Mouse (Mus musculus) MEL (cell line): ENCODE results near the gene Nsmce3. TPM values are rescaled to one million over a fixed set of nuclear protein-coding genes. Genes with fewer than 3 reads are reported as not detected.

Source experiments
- DNase-seq: peaks from one replicate; pipeline ENCODE4 v3.0.0; 2011; ENCODE audit warnings: low read depth, low spot score
- H3K27ac ChIP-seq: 2 replicates; pipeline ENCODE4 v1.5.1; 2012; ENCODE audit warnings: low read depth, mild to moderate bottlenecking, control low read depth, low read length, moderate library complexity; ENCODE audit not compliant: control insufficient read depth
- H3K27me3 ChIP-seq, 2 experiments: fragments of 150-350 bp in 1 of 2; sonication (generic) in 1 of 2; 2 replicates each; pipeline ENCODE4 v1.6.1; 2012; ENCODE audit warnings: low read length in 2 of 2, mild to moderate bottlenecking in 2 of 2, improper control_type of control experiment in 1 of 2, moderate library complexity in 1 of 2; ENCODE audit not compliant: insufficient read depth in 2 of 2, control insufficient read depth in 1 of 2
- H3K36me3 ChIP-seq, 2 experiments: 2 replicates each; pipeline ENCODE4 v1.6.1; 2012 to 2014; ENCODE audit warnings: low read length in 2 of 2, improper control_type of control experiment in 1 of 2, inconsistent platforms in 1 of 2, mild to moderate bottlenecking in 1 of 2; ENCODE audit not compliant: insufficient read depth in 2 of 2, control insufficient read depth in 1 of 2
- H3K4me1 ChIP-seq, 2 experiments: fragments of 150-350 bp in 1 of 2; sonication (generic) in 1 of 2; 2 replicates each; pipeline ENCODE4 v1.6.1; 2012; ENCODE audit warnings: low read length in 2 of 2, improper control_type of control experiment in 1 of 2, mild to moderate bottlenecking in 1 of 2; ENCODE audit not compliant: insufficient read depth in 2 of 2, control insufficient read depth in 1 of 2
- H3K4me3 ChIP-seq, 2 experiments: fragments of 150-350 bp in 1 of 2; sonication (generic) in 1 of 2; 2 replicates each; pipeline ENCODE4 v1.5.1; 2012; ENCODE audit warnings: low read depth in 2 of 2, low read length in 2 of 2, mild to moderate bottlenecking in 2 of 2, moderate library complexity in 2 of 2, control low read depth in 1 of 2, improper control_type of control experiment in 1 of 2; ENCODE audit not compliant: control insufficient read depth in 1 of 2, insufficient read depth in 1 of 2
- H3K79me2 ChIP-seq: 2 replicates; pipeline ENCODE4 v1.6.1; 2012; ENCODE audit warnings: mild to moderate bottlenecking, low read length, moderate library complexity; ENCODE audit not compliant: control insufficient read depth, poor library complexity, insufficient read depth
- H3K9ac ChIP-seq: 2 replicates; pipeline ENCODE4 v1.6.1; 2012; ENCODE audit warnings: low read depth, mild to moderate bottlenecking, control low read depth, low read length, moderate library complexity; ENCODE audit not compliant: control insufficient read depth, poor library complexity, severe bottlenecking
- H3K9me3 ChIP-seq: fragments of 150-350 bp; sonication (generic); replicated peaks from 2 replicates; pipeline ENCODE4 v1.6.1; 2012; ENCODE audit warnings: mild to moderate bottlenecking, low read length, improper control_type of control experiment, moderate library complexity; ENCODE audit not compliant: insufficient read depth
- CHD2 ChIP-seq: IDR thresholded peaks from 2 replicates; pipeline ENCODE4 v1.6.1; 2011; ENCODE audit warnings: low read length, improper control_type of control experiment
- E2F4 ChIP-seq: IDR thresholded peaks from 2 replicates; pipeline ENCODE4 v1.6.1; 2011; ENCODE audit warnings: low read depth, low read length, improper control_type of control experiment, borderline replicate concordance
- ETS1 ChIP-seq: IDR thresholded peaks from 2 replicates; pipeline ENCODE4 v1.6.1; 2012; ENCODE audit warnings: low read depth, mild to moderate bottlenecking, inconsistent platforms, low read length, improper control_type of control experiment, moderate library complexity
- KAT2A ChIP-seq: conservative IDR thresholded peaks from 2 replicates; pipeline ENCODE4 v1.6.1; 2012; ENCODE audit warnings: low read depth, low read length, improper control_type of control experiment, inconsistent platforms
- MAX ChIP-seq: IDR thresholded peaks from 2 replicates; pipeline ENCODE4 v1.6.1; 2011; ENCODE audit warnings: low read length, improper control_type of control experiment
- MAZ ChIP-seq: IDR thresholded peaks from 2 replicates; pipeline ENCODE4 v1.6.1; 2012; ENCODE audit warnings: low read depth, mild to moderate bottlenecking, inconsistent platforms, low read length, improper control_type of control experiment
- MXI1 ChIP-seq: IDR thresholded peaks from 2 replicates; pipeline ENCODE4 v1.6.1; 2011; ENCODE audit warnings: mild to moderate bottlenecking, low read depth, low read length, improper control_type of control experiment
- NELFE ChIP-seq: IDR thresholded peaks from 2 replicates; pipeline ENCODE4 v1.6.1; 2011; ENCODE audit warnings: low read depth, low read length, improper control_type of control experiment
- POLR2AphosphoS5 ChIP-seq: IDR thresholded peaks from 2 replicates; pipeline ENCODE4 v1.6.1; 2012; ENCODE audit warnings: low read depth, borderline replicate concordance, mild to moderate bottlenecking, inconsistent platforms, low read length, moderate library complexity, mixed read lengths
- RCOR1 ChIP-seq: IDR thresholded peaks from 2 replicates; pipeline ENCODE4 v1.6.1; 2012; ENCODE audit warnings: low read depth, mild to moderate bottlenecking, inconsistent platforms, low read length, improper control_type of control experiment
- SIN3A ChIP-seq: IDR thresholded peaks from 2 replicates; pipeline ENCODE4 v1.6.1; 2012; ENCODE audit warnings: low read length, improper control_type of control experiment, inconsistent platforms
- USF1 ChIP-seq: IDR thresholded peaks from 2 replicates; pipeline ENCODE4 v1.6.1; 2014; ENCODE audit warnings: low read depth, mild to moderate bottlenecking, inconsistent platforms, low read length, improper control_type of control experiment, moderate library complexity
- ZC3H11A ChIP-seq: IDR thresholded peaks from 2 replicates; pipeline ENCODE4 v1.6.1; 2012; ENCODE audit warnings: low read depth, mild to moderate bottlenecking, inconsistent platforms, low read length, improper control_type of control experiment
- ZMIZ1 ChIP-seq: IDR thresholded peaks from 2 replicates; pipeline ENCODE4 v1.6.1; 2012; ENCODE audit warnings: low read depth, mild to moderate bottlenecking, inconsistent platforms, low read length, improper control_type of control experiment, moderate library complexity
- ZNF384 ChIP-seq: IDR thresholded peaks from 2 replicates; pipeline ENCODE4 v1.6.1; 2012; ENCODE audit warnings: low read depth, mild to moderate bottlenecking, inconsistent platforms, low read length, improper control_type of control experiment
- polyA plus RNA-seq, 2 experiments: library from polyadenylated mRNA; stranded (reverse) in 1 of 2; unstranded in 1 of 2; fragments of >175 nt in 1 of 2; fragments of >200 nt in 1 of 2; gene quantifications; 2 replicates each; pipeline versions ENCODE4 v1.2.1 to v1.2.4; 2012; ENCODE audit warnings: low replicate concordance in 2 of 2, low read depth in 1 of 2; ENCODE audit not compliant: insufficient read length in 2 of 2, insufficient read depth in 1 of 2, missing spikeins in 1 of 2
- total RNA-seq: library from RNA; depleted of rRNA; stranded (reverse); fragments of 300-350 nt; gene quantifications from 2 replicates; pipeline ENCODE4 v1.2.3, GENCODE M21; 2012

Nsmce3 gene
- total and polyA plus RNA-seq, 3 experiments: 9.5 to 9.9 TPM; not detected in 1

DNA sequence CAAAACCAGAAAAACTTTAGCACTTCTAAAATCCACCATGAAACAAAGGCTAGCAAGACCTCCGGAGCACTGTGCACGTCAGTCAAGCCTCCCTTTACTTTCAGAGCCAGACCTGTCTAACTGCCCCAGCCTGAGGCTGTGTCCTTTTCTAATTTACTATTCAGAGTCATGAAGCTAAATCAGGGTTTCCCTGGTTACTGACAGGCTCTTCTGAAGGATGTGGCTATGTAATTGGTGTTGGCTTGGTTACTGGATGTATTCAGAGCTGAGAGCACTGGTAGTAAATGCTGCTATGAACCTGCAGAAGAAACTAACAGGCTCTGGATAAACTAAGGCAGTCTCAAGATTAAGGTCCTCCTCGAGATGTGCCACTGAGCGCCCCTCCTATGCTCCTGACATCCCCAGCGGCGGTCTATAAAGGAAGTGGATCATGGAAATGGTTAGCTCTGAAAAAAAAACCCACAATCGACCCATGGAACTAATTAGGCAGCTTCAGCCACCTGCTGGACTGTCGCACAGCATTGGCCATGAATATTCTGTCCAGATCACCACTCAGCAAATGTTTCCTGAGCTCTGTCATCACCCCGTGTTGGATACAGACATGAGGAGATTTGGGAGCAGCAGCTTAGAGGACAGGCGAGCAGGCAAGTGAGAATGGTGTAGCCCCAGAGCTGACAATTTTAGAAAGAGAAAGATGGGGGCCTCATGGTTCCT, 31.7 kb downstream of the Nsmce3 start:
- no peak for DNase-seq
- Histone ChIP-seq H3K4me3 (no peak overlapping the region), H3K36me3 (no peaks in the 10 kb centered on the region), H3K4me1 (no peaks in the 10 kb centered on the region), H3K27ac (no peak overlapping the region), H3K9ac (no peak overlapping the region), H3K79me2 (no peaks in the 10 kb centered on the region), H3K27me3 (no peaks in the 10 kb centered on the region), H3K9me3 (no peaks in the 10 kb centered on the region)
- TF ChIP-seq NELFE (no peak), ZMIZ1 (no peak), USF1 (no peak), POLR2AphosphoS5 (no peak), E2F4 (no peak), CHD2 (no peak), MXI1 (no peak)

DNA sequence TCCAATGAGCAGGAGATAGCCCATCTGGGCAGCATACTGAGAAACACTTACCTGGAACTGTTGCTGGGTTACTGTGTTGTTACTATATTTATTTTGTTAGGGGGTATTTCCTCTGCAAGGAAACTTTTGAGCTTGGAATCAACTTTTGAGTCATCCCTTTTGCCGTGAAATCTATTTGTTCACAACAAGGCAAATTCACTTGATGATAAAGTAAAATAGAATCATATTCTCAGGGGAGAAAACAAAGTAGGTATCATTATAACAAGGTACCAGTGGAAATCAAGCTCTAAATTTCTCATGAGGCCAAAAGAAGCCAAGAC, 32.3 kb downstream of the Nsmce3 start:
- Histone ChIP-seq H3K27me3 (no peaks in the 10 kb centered on the region), H3K27ac (no peak overlapping the region), H3K9me3 (no peaks in the 10 kb centered on the region), H3K4me1 (no peaks in the 10 kb centered on the region), H3K4me3 (no peak overlapping the region), H3K9ac (no peak overlapping the region), H3K79me2 (no peaks in the 10 kb centered on the region), H3K36me3 (no peaks in the 10 kb centered on the region)
- DNase-seq: no peak
- TF ChIP-seq ETS1: no peak

DNA sequence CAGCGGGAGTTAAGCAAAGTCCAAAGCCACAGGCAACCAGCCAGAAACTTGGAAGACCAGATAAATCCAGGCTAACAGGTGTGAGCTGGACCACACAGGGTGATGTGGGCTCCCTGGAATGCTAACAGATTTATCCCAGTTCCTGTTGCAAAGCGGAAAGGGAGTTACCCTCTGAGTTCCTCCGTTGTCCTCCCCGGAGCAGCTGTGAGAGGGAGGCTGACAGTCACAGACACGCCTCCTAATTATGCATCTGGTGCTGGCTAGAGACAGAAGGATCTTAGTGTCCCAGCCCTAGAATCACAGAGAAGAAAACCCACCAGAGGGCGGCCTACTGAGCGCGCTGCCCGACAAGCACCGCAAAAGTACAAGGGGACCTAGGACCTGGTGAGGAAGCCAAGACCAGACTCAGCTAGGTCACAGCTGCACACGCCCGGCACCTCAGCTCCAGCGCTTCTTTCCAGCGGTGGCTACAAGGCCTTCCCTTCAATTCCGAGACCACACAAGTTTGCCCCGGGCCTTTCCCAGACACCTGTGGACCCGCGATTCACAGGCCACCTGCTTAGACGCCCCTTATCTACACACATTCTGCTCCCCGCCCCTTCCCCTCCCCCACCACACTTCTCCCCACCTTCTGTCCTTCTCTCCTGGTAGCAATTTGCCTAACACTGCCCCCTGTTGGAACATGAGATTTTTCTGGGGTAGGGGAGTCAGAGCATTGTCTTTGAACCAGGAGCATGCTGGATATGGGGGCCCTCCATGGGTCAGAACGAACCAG, 32.8 kb downstream of the Nsmce3 start:
- H3K9me3 ChIP-seq: no peaks in the 10 kb centered on the region
- H3K4me1 ChIP-seq: no peaks in the 10 kb centered on the region
- no peak overlapping the region for H3K4me3 ChIP-seq
- no peaks in the 10 kb centered on the region for H3K27me3 ChIP-seq
- H3K36me3 ChIP-seq: no peaks in the 10 kb centered on the region
- H3K9ac ChIP-seq: no peak overlapping the region
- DNase-seq: no peak
- no peaks in the 10 kb centered on the region for H3K79me2 ChIP-seq
- H3K27ac ChIP-seq: no peak overlapping the region
- TF ChIP-seq MAX (no peak), SIN3A (no peak), MAZ (no peak), MXI1 (no peak), RCOR1 (no peak), KAT2A (no peak), ZC3H11A (no peak), USF1 (no peak), ZNF384 (no peak)
